Mouse (Mus musculus) thymus, adult 2 months (tissue): ENCODE results near the gene 9330159F19Rik. TPM values are rescaled to one million over a fixed set of nuclear protein-coding genes. Genes with fewer than 3 reads are reported as not detected.

Experiments
- DNase-seq: peaks from one replicate; pipeline ENCODE4 v3.0.0; 2021
- H3K27ac ChIP-seq: fragments of 200-500 bp; 2 replicates; pipeline ENCODE4 v1.5.1; 2012; ENCODE audit warnings: low read length, control low read depth; ENCODE audit not compliant: control insufficient read depth, insufficient read depth
- H3K27me3 ChIP-seq: fragments of 200-500 bp; 2 replicates; pipeline ENCODE4 v1.6.1; 2012; ENCODE audit warnings: mild to moderate bottlenecking, low read length, moderate library complexity, mixed read lengths; ENCODE audit not compliant: control insufficient read depth, insufficient read depth
- H3K36me3 ChIP-seq: fragments of 200-500 bp; 2 replicates; pipeline ENCODE4 v1.6.1; 2012; ENCODE audit warnings: mild to moderate bottlenecking, low read length, moderate library complexity; ENCODE audit not compliant: control insufficient read depth, insufficient read depth
- H3K4me1 ChIP-seq: fragments of 200-500 bp; replicated peaks from 2 replicates; pipeline ENCODE4 v1.6.1; 2012; ENCODE audit warnings: low read length; ENCODE audit not compliant: control insufficient read depth, insufficient read depth
- H3K4me3 ChIP-seq: fragments of 200-500 bp; 2 replicates; pipeline ENCODE4 v1.5.1; 2012; ENCODE audit warnings: mild to moderate bottlenecking, low read length, control low read depth, moderate library complexity; ENCODE audit not compliant: control insufficient read depth, insufficient read depth
- CTCF ChIP-seq: fragments of 200-500 bp; IDR thresholded peaks from 2 replicates; pipeline ENCODE4 v1.5.1; 2012; ENCODE audit warnings: mild to moderate bottlenecking, control low read depth, low read length, moderate library complexity, borderline replicate concordance; ENCODE audit not compliant: control insufficient read depth, poor library complexity, insufficient read depth; ENCODE audit errors: extremely low read depth
- POLR2A ChIP-seq: fragments of 200-500 bp; IDR thresholded peaks from 2 replicates; pipeline ENCODE4 v1.6.1; 2012; ENCODE audit warnings: mild to moderate bottlenecking, low read length, control low read depth, moderate library complexity; ENCODE audit not compliant: control insufficient read depth, poor library complexity, insufficient read depth; ENCODE audit errors: extremely low read depth
- WGBS: fragments of 180-500 bp; shearing (Covaris S2); methylation state at CpG from one replicate; pipeline ENCODE4 v1.1.7; 2018; 5-methylcytosine and 5-hydroxymethylcytosine counted together
- polyA plus RNA-seq: library from polyadenylated mRNA; depleted of rRNA; stranded (reverse); fragments of >200 nt; gene quantifications from 2 replicates; pipeline ENCODE4 v1.2.3, GENCODE M21; 2012; rRNA removed

The 9330159F19Rik gene
- 0.05 and 0.08 TPM in 2 replicates for polyA plus RNA-seq

DNA sequence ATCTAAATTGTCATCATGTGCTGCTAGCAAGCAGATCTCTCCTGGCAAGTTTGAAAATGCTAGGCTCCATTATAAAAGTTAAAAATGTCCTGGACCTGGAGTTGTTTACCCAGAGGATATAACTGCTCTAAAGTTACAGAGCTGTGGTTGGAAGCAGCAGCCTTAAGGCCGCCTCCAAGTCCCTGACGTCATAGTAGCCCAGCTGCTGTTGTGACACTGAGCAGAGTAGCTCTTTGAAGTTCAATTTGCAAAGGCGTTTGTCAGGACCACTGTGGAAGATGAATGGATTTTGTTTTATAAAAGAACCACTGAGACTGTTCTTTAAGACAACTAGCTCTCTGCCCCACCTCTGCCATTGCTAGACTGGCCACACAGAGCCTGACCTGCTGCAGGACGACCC, at the start of gene 9330159F19Rik:
Gene 9330159F19Rik, plus strand, starts transcription at position 154 of the 400 bp plus-strand sequence.
- H3K27ac ChIP-seq: no peak within 1 kb of the TSS
- no peak within 1 kb of the TSS for H3K4me3 ChIP-seq
- H3K27me3 ChIP-seq: no peaks in the 10 kb centered on the region
- no peaks in the 10 kb centered on the region for H3K36me3 ChIP-seq
- WGBS: 25% methylated on average over 4 of the region's 4 CpGs
- DNase-seq: no peak
- H3K4me1 ChIP-seq: no peaks in the 10 kb centered on the region
- no peak for TF ChIP-seq POLR2A
- TF ChIP-seq CTCF: no peak

DNA sequence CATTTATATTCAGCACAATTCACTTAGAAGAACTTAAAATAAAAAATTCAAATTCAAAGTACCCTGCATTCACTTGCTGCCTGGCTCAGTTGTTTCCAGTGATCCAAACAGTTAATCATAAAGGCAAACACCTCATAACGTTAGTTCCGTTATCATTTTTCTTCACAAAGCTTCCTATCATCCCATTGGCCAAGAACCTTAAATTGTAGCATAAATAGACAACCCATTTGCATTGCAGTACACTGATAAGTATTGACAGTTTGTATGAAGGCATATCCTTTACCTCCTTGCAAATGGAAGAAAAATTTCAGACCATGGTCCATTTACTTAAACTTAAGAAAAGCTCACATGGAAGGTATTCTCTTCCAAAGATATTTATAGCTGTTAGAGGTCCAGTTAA, 49.7 kb upstream of the 9330159F19Rik start:
- H3K36me3 ChIP-seq: no peaks in the 10 kb centered on the region
- no peaks in the 10 kb centered on the region for H3K4me1 ChIP-seq
- no peak overlapping the region for H3K4me3 ChIP-seq
- 90% methylated on average over 2 of the region's 2 CpGs for WGBS
- DNase-seq: no peak
- no peak overlapping the region for H3K27ac ChIP-seq
- H3K27me3 ChIP-seq: no peaks in the 10 kb centered on the region
- TF ChIP-seq CTCF: no peak

- no peaks in the 10 kb centered on the region for H3K27me3 ChIP-seq
- no peak overlapping the region for H3K27ac ChIP-seq
- 93% methylated on average over 2 of the region's 2 CpGs for WGBS
- no peak overlapping the region for H3K4me3 ChIP-seq
- DNase-seq: no peak
- no peaks in the 10 kb centered on the region for H3K36me3 ChIP-seq
- no peaks in the 10 kb centered on the region for H3K4me1 ChIP-seq
- TF ChIP-seq CTCF: no peak
- no peak for TF ChIP-seq POLR2A
Measured at GRCm38 (mm10) chr10:29173778-29174177, 37.6 kb upstream of the 9330159F19Rik start.

DNA sequence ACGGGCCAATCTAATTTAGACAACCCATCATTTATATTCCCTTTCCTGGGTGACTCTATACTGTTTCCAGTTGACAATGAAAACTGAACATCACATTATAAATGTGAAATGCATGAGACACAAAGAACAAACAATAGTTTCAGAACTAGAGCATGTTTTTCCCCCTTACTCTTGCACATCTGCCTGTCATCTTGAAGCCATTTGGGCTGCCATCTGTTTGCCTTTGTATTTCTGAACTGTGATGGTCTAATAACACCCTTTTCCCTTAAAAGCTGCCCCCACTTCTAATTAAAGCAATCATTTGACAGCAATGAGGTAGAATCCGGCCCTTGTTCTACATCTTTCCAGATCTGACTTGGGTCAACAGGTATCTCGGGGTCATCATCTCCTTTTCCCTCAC, 35.8 kb upstream of the 9330159F19Rik start:
- TF ChIP-seq POLR2A (no peak), CTCF (no peak)
- 92% methylated on average over 3 of the region's 3 CpGs for WGBS
- Histone ChIP-seq H3K4me1 (no peaks in the 10 kb centered on the region), H3K4me3 (no peak overlapping the region), H3K36me3 (no peaks in the 10 kb centered on the region), H3K27me3 (no peaks in the 10 kb centered on the region), H3K27ac (no peak overlapping the region)
- no peak for DNase-seq

- Histone ChIP-seq H3K36me3 (no peaks in the 10 kb centered on the region), H3K27ac (no peak overlapping the region), H3K4me3 (no peak overlapping the region), H3K4me1 (no peaks in the 10 kb centered on the region), H3K27me3 (no peaks in the 10 kb centered on the region)
- TF ChIP-seq CTCF (no peak), POLR2A (no peak)
- WGBS: 93% methylated on average over 4 of the region's 4 CpGs
- no peak for DNase-seq
Measured at GRCm38 (mm10) chr10:29176881-29177280, 34.5 kb upstream of the 9330159F19Rik start.

DNA sequence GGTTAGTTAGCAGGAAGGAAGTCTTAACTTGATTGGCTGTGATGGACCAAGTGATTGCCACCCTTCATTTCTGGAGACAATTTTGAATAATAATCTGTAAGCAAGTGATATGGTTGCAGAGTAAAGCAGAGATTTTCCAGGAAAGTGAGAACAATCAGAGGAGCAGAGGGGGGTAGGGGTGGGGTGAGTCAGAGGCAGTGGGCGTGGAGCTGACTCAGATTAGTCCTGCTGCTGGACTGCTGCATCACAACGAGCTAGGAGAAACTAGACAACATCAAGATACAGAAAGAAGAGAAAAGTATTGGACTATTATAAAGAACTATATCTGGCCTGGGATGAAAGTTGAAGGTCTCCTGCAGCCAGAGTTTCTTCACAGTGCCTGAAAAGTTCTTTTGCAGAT, 33.4 kb upstream of the 9330159F19Rik start:
- H3K36me3 ChIP-seq: no peaks in the 10 kb centered on the region
- no peak overlapping the region for H3K4me3 ChIP-seq
- no peaks in the 10 kb centered on the region for H3K27me3 ChIP-seq
- DNase-seq: no peak
- 27% methylated on average over 2 of the region's 2 CpGs for WGBS
- TF ChIP-seq POLR2A (no peak), CTCF (no peak)
- no peak overlapping the region for H3K27ac ChIP-seq
- no peaks in the 10 kb centered on the region for H3K4me1 ChIP-seq

- H3K4me1 ChIP-seq: no peaks in the 10 kb centered on the region
- DNase-seq: no peak
- no peak for TF ChIP-seq CTCF
- TF ChIP-seq POLR2A: no peak
- no peaks in the 10 kb centered on the region for H3K27me3 ChIP-seq
- WGBS: 94% methylated on average over 3 of the region's 3 CpGs
- no peak overlapping the region for H3K27ac ChIP-seq
- H3K4me3 ChIP-seq: no peak overlapping the region
- H3K36me3 ChIP-seq: no peaks in the 10 kb centered on the region
Measured at GRCm38 (mm10) chr10:29180210-29180609, 31.2 kb upstream of the 9330159F19Rik start.
